In the genomic region with DNA sequence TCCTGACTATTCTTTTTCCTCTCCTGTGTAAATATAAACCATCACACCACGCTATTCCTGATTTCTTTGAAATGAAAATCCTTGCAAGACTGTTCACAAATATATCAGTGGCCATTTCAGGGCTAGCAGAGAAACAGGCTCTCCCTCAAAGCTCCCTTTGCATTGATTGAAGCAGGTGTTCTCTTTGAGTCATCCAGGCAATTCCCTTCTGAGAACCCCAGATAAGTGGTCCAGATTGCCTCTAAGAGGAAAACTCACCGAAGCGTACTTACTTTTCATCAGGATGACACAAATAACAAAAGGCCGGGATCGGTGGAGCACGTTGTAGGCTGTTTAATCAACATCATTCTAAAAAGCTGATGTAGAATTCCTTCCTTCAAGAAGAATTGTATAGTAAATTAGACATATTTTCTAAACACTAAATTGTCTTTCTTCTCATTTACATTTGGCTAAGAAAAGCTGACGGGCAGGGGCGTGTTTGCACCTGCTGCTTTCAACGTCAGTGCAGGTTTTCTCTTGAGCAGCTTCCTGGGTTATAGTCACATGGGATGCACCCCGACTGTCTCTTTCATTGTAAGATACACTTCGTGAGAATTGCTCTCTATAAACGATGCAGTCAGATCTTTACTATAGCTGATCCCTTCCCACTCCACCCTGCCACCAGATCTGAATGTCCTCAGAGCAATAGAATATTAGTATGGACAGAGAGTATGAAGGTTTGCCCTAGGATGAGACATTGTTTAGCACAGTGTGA, we compare ENCODE assay signal across 12 mouse cellular contexts.
"Had no signal": no experiment of that assay in that cellular context is flagged by ENCODE, and none has a peak within 500 bp of the region (broad histone marks: within the 10 kb centered on the region; RNA-seq: fewer than 3 reads in every experiment).

No protein-coding gene starts in this region.

- H3K4me2 ChIP-seq: limb, embryonic 13.5 days; midbrain, embryonic 15.5 days had no signal

- DNase-seq: kidney, adult 18-20 months; kidney, postnatal 10 days; left cerebral cortex, postnatal 4 days; lung, adult 18-20 months; lung, postnatal 36 days; right cerebral cortex, postnatal 4 days; spleen, adult 18-20 months; thymus, adult 18-20 months; thymus, postnatal 25 days had no signal

- H3K4me3 ChIP-seq: limb, embryonic 13.5 days; midbrain, embryonic 15.5 days had no signal

- ATAC-seq: midbrain, embryonic 15.5 days had no signal

- H3K27me3 ChIP-seq: limb, embryonic 13.5 days; midbrain, embryonic 15.5 days had no signal

- H3K27ac ChIP-seq: limb, embryonic 13.5 days; liver, embryonic 14.5 days; midbrain, embryonic 15.5 days had no signal

- H3K9me3 ChIP-seq: limb, embryonic 13.5 days; midbrain, embryonic 15.5 days had no signal

- H3K36me3 ChIP-seq: limb, embryonic 13.5 days; midbrain, embryonic 15.5 days had no signal

- H3K9ac ChIP-seq: limb, embryonic 13.5 days; liver, embryonic 14.5 days; midbrain, embryonic 15.5 days had no signal

- H3K4me1 ChIP-seq: limb, embryonic 13.5 days; midbrain, embryonic 15.5 days had no signal
